Mouse (Mus musculus): ENCODE results near the gene Ankrd17.

Ankrd17 gene

DNA sequence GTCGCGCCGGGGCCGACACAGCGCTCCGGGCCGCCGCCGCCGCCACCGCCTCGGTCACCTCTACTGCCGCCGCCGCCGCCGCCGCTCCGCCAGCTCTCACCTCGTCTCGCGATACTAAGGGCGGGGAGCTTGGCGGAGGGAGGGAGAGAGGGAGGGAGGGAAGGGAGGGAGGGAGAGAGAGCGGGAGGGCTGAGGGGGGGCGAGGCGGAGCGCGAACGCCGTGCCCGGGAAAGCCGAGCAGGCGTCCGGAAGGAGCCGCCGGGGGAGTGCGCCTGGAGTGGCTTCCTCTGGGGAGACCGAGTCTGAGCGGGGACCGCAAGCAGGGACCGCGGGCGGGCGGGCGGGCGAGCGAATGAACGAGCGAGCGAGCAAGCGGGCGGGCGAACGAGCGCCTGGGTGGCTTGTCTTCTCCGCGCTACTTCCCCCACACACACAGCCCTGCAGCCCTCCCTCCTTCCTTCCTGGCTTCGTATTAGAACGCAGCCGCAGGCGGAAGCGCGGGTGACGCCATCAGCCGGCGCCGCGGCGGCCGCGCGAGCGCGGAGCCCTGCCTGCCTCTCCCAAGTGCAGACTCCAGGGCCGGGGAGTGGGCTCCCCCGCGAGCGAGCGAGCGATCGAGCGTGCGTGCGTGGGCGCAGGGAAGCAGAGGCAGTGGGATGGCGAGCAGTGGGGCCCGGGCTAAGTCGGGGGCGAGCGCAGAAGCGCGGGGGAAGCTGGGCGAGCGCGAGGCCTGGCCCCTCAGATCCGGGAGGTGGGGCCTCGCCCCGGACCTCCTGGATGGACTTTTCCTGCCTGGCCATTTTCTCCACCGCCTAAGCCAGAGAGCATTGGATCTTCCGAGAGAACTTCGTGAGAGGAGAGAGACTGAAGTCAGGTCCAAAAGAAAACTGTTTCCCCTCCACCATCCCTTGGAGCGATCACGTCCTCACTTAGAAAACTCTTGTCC is at the start of gene Ankrd17:
Ankrd17 (minus strand) TSS at position 457 of the 946 bp plus-strand sequence.
- peak; percentile 89 for DNase-seq

DNA sequence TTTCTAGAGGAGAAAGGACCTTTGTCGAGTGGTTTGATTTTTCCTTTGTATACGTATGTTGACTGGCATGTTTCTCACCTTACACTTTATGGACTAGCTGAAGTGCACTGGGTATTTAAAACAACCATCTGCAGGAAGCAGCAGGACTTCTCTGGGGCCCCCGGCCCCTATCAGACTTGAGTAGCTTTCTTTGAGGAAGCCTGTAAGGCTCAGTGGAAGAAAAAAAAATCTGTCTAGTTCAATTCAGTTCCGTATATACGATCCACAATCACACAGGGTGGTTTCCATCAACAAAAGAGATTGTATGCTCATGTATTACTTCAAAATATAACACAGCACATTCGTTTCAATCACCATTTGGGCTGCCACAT is 48.5 kb upstream of the Ankrd17 start:
- no peak for DNase-seq

DNA sequence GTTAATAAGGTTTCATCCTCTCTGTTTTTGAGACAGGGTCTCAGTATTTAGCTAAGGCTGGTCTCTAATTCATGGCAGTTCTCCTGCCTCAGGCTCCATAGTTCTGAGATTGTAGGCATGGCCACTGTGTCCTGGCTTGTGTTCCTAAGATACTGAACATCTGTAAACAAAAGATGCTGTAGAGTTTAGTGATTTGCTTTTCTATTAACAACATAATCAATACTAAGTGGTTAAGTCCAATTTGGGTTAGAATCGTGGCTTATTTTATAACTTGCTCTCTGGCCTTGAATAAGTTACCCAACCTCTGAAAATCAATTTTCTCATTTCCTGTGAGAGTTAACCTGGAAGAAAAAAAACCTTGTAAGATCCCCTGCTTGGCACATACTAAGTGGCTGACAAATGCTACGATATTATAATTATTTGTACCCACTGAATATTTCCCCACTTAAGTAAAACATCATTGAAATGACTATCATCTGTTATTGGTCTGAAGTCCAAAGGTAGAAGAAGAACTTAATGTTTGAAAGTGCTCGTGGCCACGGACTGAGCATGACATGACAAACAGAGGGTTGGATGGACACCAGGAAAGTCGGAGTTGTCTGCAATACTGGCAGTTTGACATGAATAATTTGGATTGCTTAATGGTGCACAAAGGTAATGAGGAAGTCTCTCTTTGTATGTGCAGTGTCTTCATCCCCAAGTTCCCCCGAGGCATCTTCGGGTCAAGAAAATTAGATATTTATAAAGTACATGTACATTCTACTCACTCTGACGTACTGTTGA is 48.0 kb upstream of the Ankrd17 start:
- no peak for DNase-seq

DNA sequence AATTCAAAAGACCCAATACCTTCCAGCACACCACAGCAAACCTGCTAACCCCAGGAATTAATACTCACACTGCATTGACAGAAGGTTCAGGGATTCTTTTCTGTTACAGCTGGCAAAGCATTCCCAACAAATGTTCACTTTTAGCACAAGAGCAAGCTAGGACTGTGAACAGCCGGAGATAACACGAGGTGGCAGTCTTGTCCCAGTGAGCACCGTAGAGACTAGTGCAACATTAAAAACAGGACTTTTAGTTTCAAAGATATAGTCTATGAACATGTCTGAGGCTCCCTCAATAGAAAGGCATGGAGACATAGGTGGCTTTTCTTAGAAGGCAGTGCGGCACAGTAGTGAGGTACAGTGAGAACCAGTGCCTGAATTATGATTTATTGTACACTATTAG is 38.8 kb upstream of the Ankrd17 start:
- peak; percentile 40 for DNase-seq

- no peak for DNase-seq
Observed at GRCm38 (mm10) chr5:90396817-90397216, 30.4 kb upstream of the Ankrd17 start.

DNA sequence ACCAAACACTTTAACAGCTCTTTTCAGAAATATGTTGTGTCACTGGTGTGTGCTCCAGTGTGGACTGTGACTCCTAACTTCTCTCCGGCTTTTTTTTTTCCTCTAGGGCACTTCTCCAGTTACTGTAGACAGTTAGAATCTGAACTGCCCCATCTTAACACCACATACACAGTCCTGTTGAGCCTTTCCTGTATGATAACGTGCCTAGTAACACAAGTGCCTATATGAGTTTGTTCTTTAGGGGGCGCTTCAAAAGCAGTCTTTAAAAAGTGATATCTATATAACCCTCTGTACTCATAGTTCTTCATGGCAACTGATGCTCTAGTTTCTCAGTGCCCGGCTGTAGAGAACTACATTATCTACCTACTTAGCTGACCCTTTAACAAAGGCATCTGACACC is 27.9 kb upstream of the Ankrd17 start:
- no peak for DNase-seq

DNA sequence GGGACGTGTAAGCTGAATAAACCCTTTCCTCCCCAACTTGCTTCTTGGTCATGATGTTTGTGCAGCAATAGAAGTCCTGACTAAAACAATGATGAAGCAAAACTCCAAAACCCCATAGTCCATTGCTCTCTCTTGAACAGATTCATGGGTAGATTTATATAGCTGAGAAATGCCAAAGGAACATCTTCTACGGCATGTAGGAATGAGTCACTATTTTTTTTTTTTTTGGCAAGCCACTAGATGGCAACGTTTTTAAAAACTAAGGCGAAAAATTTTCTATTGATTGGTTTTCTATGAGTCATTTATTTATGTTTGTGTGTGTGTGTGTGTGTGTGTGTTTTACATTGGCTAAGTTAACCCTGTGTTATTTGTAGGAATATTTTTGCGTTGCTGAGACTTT is 27.4 kb upstream of the Ankrd17 start:
- no peak for DNase-seq

GRCm38 (mm10) chr5:90383080-90383479 is 16.7 kb upstream of the Ankrd17 start:
- no peak for DNase-seq

DNA sequence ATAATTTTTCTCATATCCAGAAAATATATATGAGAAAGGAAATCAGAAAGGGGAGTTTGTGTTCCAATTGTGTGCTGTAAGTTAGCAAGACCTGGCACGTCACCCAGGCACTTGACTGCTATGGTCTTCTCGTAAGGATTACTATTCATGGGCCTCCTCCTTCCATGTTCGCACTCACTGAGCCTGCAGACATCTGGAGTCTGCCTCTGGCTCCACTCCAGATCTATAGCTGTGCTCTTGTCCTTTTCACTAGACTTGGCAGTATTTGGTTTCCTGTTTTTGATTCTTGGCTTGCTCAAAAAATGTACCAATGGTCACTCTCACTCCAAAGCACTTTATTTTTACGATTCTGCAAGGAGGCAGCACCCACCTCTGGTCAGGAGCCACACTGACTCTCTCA is 15.1 kb upstream of the Ankrd17 start:
- DNase-seq = no peak

DNA sequence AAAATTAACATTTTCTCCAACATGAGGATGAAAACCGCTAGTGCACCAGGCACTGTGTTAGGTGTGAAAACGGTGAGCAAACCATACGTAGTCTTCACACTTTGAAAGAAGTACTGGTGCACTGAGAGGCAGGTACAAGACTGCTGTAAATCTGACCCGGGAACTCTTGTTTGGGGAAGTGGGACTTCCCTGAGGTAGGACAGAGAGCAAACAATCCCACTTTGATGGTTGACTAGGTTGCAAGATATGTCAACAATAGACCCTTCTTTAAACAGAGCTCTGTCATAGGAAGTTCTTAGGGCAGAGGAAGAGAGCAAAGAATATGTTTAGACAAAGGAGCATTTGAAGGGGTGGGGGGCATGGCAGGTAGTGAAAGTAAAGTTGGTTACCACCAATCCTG is 7.3 kb upstream of the Ankrd17 start:
- no peak for DNase-seq

DNA sequence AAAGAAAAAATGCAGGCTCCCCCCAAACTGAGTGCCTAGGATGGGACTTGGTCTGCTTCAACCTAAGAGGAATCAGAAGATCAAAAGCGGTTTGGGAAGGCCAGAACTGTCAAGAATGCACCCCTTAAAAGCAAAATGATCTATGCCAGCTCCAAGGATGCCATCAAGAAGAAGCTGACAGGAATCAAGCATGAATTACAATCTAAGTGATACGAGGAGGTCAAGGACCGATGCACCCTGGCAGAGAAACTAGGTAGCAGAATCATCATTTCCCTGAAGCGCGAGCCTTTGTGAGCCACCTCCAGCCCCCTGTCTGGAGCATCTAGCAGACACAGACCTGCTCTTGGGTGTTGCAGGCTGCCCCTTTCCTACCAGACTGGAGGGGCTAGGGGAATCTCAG is 4.0 kb upstream of the Ankrd17 start:
- no peak for DNase-seq

- DNase-seq = peak; percentile 4
Observed at GRCm38 (mm10) chr5:90367067-90367303, 608 bp upstream of the Ankrd17 start, which contains the start of gene Gm9958. Gene Gm9958, plus strand, starts transcription at chr5:90367204.

DNA sequence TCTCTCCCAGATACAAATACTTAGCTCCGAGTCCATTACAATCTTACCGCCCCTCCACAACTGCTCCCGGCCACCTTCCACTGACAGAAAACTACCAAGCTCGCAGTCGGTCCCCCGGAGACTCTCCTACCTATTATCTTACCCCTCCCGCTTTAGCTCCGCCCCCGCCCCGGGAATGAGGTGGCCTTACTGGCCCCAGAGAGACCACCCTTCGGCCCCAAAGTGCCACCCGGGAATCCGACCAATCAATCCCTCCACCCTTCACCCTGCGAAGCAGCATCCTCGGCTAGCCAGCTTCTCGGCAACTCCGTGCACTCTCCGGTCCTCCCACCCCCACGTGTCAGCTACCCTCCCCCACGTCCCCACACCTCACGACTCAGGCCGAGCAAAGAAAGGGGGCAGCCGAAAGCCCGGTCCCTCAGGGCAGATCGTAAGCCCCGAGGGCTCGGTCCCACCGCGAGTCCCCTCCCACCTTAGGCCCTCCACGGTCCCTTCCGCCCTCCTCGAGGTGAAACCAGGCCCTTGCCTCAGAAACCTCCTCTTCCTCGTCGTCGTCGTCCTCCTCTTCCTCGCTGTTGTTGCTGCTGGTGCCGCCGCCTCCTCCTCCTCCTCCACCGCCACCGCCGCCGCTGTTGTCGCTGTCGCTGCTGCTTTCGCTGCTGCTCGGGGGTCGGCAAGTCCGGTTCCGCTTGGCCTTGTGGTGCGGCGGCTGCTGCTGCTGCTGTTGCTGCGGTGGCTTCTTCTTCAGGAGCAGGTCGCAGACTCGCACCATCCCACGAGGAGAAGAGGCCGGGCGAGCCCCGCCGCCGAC is 1.0 kb downstream of the Ankrd17 start:
- DNase-seq = peak; percentile 35

- peak; percentile 43 for DNase-seq
Observed at GRCm38 (mm10) chr5:90364526-90364925, 1.9 kb downstream of the Ankrd17 start.

DNA sequence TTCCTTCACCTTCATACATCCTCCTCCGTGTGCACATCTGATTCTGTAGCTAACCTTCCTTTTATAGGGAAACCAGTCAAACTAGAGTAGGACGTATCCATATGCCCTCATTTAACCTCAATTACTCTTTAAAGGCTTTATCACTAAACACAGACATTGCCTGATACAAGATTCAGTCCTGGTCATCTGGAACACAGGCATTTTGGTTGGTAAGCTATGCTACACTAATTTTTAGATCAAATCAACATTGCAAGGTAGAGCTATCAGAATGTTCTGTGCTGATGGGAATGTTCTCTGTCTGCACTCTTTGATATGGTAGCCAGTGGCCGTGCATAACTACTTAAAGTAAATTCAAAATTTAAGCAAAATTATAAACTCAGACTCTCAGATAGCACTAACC is 10.6 kb downstream of the Ankrd17 start:
- no peak for DNase-seq

GRCm38 (mm10) chr5:90353552-90354317 is 12.6 kb downstream of the Ankrd17 start:
- no peak for DNase-seq

GRCm38 (mm10) chr5:90346877-90347276 is 19.5 kb downstream of the Ankrd17 start:
- no peak for DNase-seq

DNA sequence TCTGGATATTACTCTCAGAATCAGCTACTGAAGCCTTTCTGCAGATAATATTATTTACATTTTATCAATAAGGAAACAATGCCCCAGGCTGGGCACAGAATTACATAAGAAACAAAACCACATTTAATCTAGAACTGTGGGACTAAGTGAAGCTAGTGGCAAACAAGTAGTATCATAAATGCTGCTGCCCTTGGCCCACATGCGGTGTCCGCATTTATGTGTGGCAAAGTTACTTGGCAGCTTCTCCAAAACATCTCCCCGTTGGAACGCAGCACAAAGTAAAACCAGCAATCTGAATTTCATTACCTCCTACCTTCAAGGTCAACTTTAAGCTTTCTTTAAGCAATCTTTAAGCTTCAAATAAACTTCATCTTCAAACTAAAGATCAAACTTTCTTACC is 25.5 kb downstream of the Ankrd17 start:
- no peak for DNase-seq

- no peak for DNase-seq
Observed at GRCm38 (mm10) chr5:90339953-90340343, 26.4 kb downstream of the Ankrd17 start.

- peak; percentile 62 for DNase-seq
Observed at GRCm38 (mm10) chr5:90339129-90339952, 27.0 kb downstream of the Ankrd17 start.

Measured in right cerebral cortex, postnatal 4 days (tissue).